Mouse (Mus musculus) testis, adult 2 months (tissue): ENCODE measurements around the gene Tardbp.

Source experiments
- CTCF ChIP-seq: fragments of 200-500 bp; IDR thresholded peaks from 2 replicates; pipeline ENCODE4 v1.5.1; 2012; ENCODE audit warnings: low read depth, mild to moderate bottlenecking, inconsistent platforms, low read length, moderate library complexity; ENCODE audit not compliant: control insufficient read depth, insufficient read depth, insufficient replicate concordance
- POLR2A ChIP-seq: fragments of 200-500 bp; IDR thresholded peaks from 2 replicates; pipeline ENCODE4 v1.6.1; 2012; ENCODE audit warnings: low read depth, mild to moderate bottlenecking, inconsistent platforms, low read length, moderate library complexity; ENCODE audit not compliant: control insufficient read depth

DNA sequence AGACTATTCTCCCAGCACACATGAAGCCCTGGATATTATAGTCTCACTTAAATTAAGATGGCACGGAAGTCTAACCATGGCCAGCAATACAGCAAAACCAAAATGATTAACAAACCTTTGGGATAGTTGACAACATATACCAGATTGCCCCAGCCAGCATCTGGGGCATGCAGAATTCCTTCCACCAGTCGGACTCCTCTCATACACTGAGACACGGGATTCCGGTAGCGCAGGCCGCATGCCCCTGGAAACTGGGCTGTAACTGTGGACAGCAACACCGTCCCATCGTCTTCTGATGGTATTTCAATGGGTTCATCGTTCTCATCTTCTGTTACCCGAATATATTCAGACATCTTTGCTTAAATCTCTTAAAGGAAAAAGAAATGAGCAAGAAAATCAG lies 1.8 kb downstream of the Tardbp start:
- TF ChIP-seq CTCF (no peak), POLR2A (no peak)
